Mouse (Mus musculus) thymus, postnatal 0 days (tissue): ENCODE measurements at regions not wholly inside any gene's neighbourhood (a gene's known extent, or its start where the extent isn't known, plus 50 kb on each side); places are given as distances from the start of the nearest gene placed in this dataset.

ENCODE experiments used
- DNase-seq: peaks from one replicate; pipeline ENCODE4 v3.0.0-alpha.2; 2015; ENCODE audit warnings: low spot score

- no peak for DNase-seq
Measured at GRCm38 (mm10) chr9:112014796-112015195, 220.9 kb downstream of the Arpp21 start.

- no peak for DNase-seq
Measured at GRCm38 (mm10) chr9:111994401-111994800, 241.3 kb downstream of the Arpp21 start.

- DNase-seq = no peak
Measured at GRCm38 (mm10) chr9:111993844-111994243, 241.9 kb downstream of the Arpp21 start.

- DNase-seq = no peak
Measured at GRCm38 (mm10) chr9:111990060-111990459, 245.7 kb downstream of the Arpp21 start.

- DNase-seq = no peak
Measured at GRCm38 (mm10) chr9:111963405-111964037, 272.2 kb downstream of the Arpp21 start.

- DNase-seq = no peak
Measured at GRCm38 (mm10) chr9:111957799-111958198, 267.7 kb upstream of the Stac start.

- DNase-seq = peak; percentile 12
Measured at GRCm38 (mm10) chr9:111939271-111940067, 249.3 kb upstream of the Stac start.

GRCm38 (mm10) chr9:111932455-111932854 is 242.3 kb upstream of the Stac start:
- DNase-seq = no peak

- DNase-seq = peak; percentile 38
Measured at GRCm38 (mm10) chr9:111918275-111918940, 228.3 kb upstream of the Stac start.

GRCm38 (mm10) chr9:111916684-111917535 is 226.8 kb upstream of the Stac start:
- peak; percentile 19 for DNase-seq

GRCm38 (mm10) chr9:111908806-111909205 is 218.7 kb upstream of the Stac start:
- DNase-seq = no peak

- DNase-seq = no peak
Measured at GRCm38 (mm10) chr9:111900196-111900595, 210.0 kb upstream of the Stac start.

GRCm38 (mm10) chr9:111897626-111898025 is 207.5 kb upstream of the Stac start:
- DNase-seq = no peak

GRCm38 (mm10) chr9:111879710-111880109 is 189.6 kb upstream of the Stac start:
- DNase-seq = no peak

GRCm38 (mm10) chr9:111876846-111877245 is 186.7 kb upstream of the Stac start:
- no peak for DNase-seq

- DNase-seq = no peak
Measured at GRCm38 (mm10) chr9:111870466-111870865, 180.3 kb upstream of the Stac start.

GRCm38 (mm10) chr9:111869801-111870382 is 179.7 kb upstream of the Stac start:
- DNase-seq = no peak

- DNase-seq = no peak
Measured at GRCm38 (mm10) chr9:111858051-111858450, 167.9 kb upstream of the Stac start.

- DNase-seq = no peak
Measured at GRCm38 (mm10) chr9:111854976-111855375, 164.8 kb upstream of the Stac start.

- DNase-seq = no peak
Measured at GRCm38 (mm10) chr9:111846366-111846765, 156.2 kb upstream of the Stac start.

- DNase-seq = no peak
Measured at GRCm38 (mm10) chr9:111841151-111841550, 151.0 kb upstream of the Stac start.
